16 mouse cellular contexts compared by ENCODE assay signal in genomic region chr9:64794448-64795420, GRCm38 (mm10). TPM values are rescaled to one million over a fixed set of nuclear protein-coding genes. Genes with fewer than 3 reads are reported as not detected.
A peak's percentile ranks its signal among the peaks of the same experiment; 100 is the strongest.
DNase-seq lines count a peak whose midpoint lies in the region; ATAC-seq and TF ChIP-seq lines count a peak whose summit lies in the region.
"Had no signal": no experiment of that assay in that cellular context is flagged by ENCODE, and none has a peak within 500 bp of the region (broad histone marks: within the 10 kb centered on the region; RNA-seq: fewer than 3 reads in every experiment).

No protein-coding gene starts in this region.

- DNase-seq in limb, embryonic 10.5 days (ENCODE audit: low spot score): no peak
- no peak for DNase-seq in natural killer cell, adult 2 months (ENCODE audit: low spot score in 2 of 2)
- no peak for DNase-seq in left cerebral cortex, adult 9 months (ENCODE audit: low spot score in 2 of 2)
- DNase-seq: cerebellum, adult 9-11 months; heart, adult 2 months; right cerebral cortex, postnatal 4 days; thymus, adult 2 months had no signal

- H3K4me3 ChIP-seq in limb, embryonic 12.5 days (replicated peaks): no peak overlapping the region
- H3K4me3 ChIP-seq in limb, embryonic 10.5 days: no peak overlapping the region
- H3K4me3 ChIP-seq in embryonic fibroblast, embryonic 13.5 days (ENCODE audit: insufficient read depth, low read length): no peak overlapping the region
- H3K4me3 ChIP-seq in liver, embryonic 16.5 days (ENCODE audit: low read depth, low read length): no peak overlapping the region
- H3K4me3 ChIP-seq in forebrain, embryonic 16.5 days (replicated peaks; ENCODE audit: low read length): no peak overlapping the region
- H3K4me3 ChIP-seq: embryonic facial prominence, embryonic 12.5 days; heart, adult 2 months; hindbrain, embryonic 15.5 days; kidney, embryonic 15.5 days; midbrain, embryonic 15.5 days had no signal

- ATAC-seq in limb, embryonic 12.5 days (ENCODE audit: insufficient number of reproducible peaks, insufficient read depth, low FRiP score, low TSS enrichment, low read depth): no peak
- ATAC-seq in liver, embryonic 16.5 days (ENCODE audit: low read depth): no peak
- ATAC-seq in megakaryocyte, adult 5-6 weeks (ENCODE audit: poor library complexity, severe bottlenecking): peak; percentile 51
- no peak for ATAC-seq in forebrain, embryonic 16.5 days
- ATAC-seq: midbrain, embryonic 15.5 days had no signal

- no peaks in the 10 kb centered on the region for H3K9me3 ChIP-seq in limb, embryonic 12.5 days
- no peaks in the 10 kb centered on the region for H3K9me3 ChIP-seq in limb, embryonic 10.5 days (replicated peaks)
- no peaks in the 10 kb centered on the region for H3K9me3 ChIP-seq in liver, embryonic 16.5 days (replicated peaks; ENCODE audit: control insufficient read depth, low read length)
- H3K9me3 ChIP-seq in forebrain, embryonic 16.5 days (ENCODE audit: control insufficient read depth, low read length): no peaks in the 10 kb centered on the region
- H3K9me3 ChIP-seq: embryonic facial prominence, embryonic 12.5 days; hindbrain, embryonic 15.5 days; kidney, embryonic 15.5 days; midbrain, embryonic 15.5 days had no signal

- no peak overlapping the region for H3K4me2 ChIP-seq in limb, embryonic 12.5 days
- no peak overlapping the region for H3K4me2 ChIP-seq in liver, embryonic 16.5 days (ENCODE audit: low read depth, low read length)
- no peak overlapping the region for H3K4me2 ChIP-seq in forebrain, embryonic 16.5 days (ENCODE audit: low read length)
- H3K4me2 ChIP-seq: embryonic facial prominence, embryonic 12.5 days; hindbrain, embryonic 15.5 days; kidney, embryonic 15.5 days; midbrain, embryonic 15.5 days had no signal

- H3K27me3 ChIP-seq in limb, embryonic 12.5 days: no peaks in the 10 kb centered on the region
- H3K27me3 ChIP-seq in limb, embryonic 10.5 days (ENCODE audit: low read depth, poor library complexity, severe bottlenecking): no peaks in the 10 kb centered on the region
- no peaks in the 10 kb centered on the region for H3K27me3 ChIP-seq in liver, embryonic 16.5 days (ENCODE audit: control insufficient read depth, insufficient read depth, low read depth, low read length)
- no peaks in the 10 kb centered on the region for H3K27me3 ChIP-seq in forebrain, embryonic 16.5 days (replicated peaks; ENCODE audit: control insufficient read depth, insufficient read depth, low read length)
- H3K27me3 ChIP-seq: embryonic facial prominence, embryonic 12.5 days; hindbrain, embryonic 15.5 days; kidney, embryonic 15.5 days; midbrain, embryonic 15.5 days had no signal

- TF ChIP-seq CTCF in embryonic fibroblast, embryonic 13.5 days (IDR thresholded peaks at IDR 0.05; ENCODE audit: borderline replicate concordance, insufficient read depth, low read length): no peak

- no peak for TF ChIP-seq POLR2A in embryonic fibroblast, embryonic 13.5 days (IDR thresholded peaks at IDR 0.05; ENCODE audit: low read depth, low read length)

- H3K36me3 ChIP-seq in limb, embryonic 12.5 days: no peaks in the 10 kb centered on the region
- H3K36me3 ChIP-seq in limb, embryonic 10.5 days: no peaks in the 10 kb centered on the region
- H3K36me3 ChIP-seq in liver, embryonic 16.5 days (ENCODE audit: control insufficient read depth, insufficient read depth): no peaks in the 10 kb centered on the region
- no peaks in the 10 kb centered on the region for H3K36me3 ChIP-seq in forebrain, embryonic 16.5 days (ENCODE audit: control insufficient read depth, insufficient read depth)
- H3K36me3 ChIP-seq: embryonic facial prominence, embryonic 12.5 days; hindbrain, embryonic 15.5 days; kidney, embryonic 15.5 days; midbrain, embryonic 15.5 days had no signal

- H3K4me1 ChIP-seq in limb, embryonic 12.5 days (replicated peaks): 0 out of 2 replicates have a peak, but pooled peaks cover 3% of the 10 kb centered on the region
- peaks cover 4% of the 10 kb centered on the region; the same call in 1 of the 2 replicates for H3K4me1 ChIP-seq in limb, embryonic 10.5 days
- H3K4me1 ChIP-seq in embryonic fibroblast, embryonic 13.5 days (ENCODE audit: control insufficient read depth, insufficient read depth, low read length): peaks cover 11% of the 10 kb centered on the region
- peaks cover 65% of the 10 kb centered on the region for H3K4me1 ChIP-seq in liver, embryonic 16.5 days (ENCODE audit: control insufficient read depth, low read depth, low read length)
- peaks cover 4% of the 10 kb centered on the region; the same call in 1 of the 2 replicates for H3K4me1 ChIP-seq in forebrain, embryonic 16.5 days (replicated peaks; ENCODE audit: control insufficient read depth, insufficient read depth, low read length)
- H3K4me1 ChIP-seq: embryonic facial prominence, embryonic 12.5 days; hindbrain, embryonic 15.5 days; kidney, embryonic 15.5 days; midbrain, embryonic 15.5 days had no signal

- 46% methylated on average over 6 of the region's 6 CpGs for WGBS in limb, embryonic 12.5 days
- WGBS in limb, embryonic 10.5 days: 62% methylated on average over 6 of the region's 6 CpGs
- WGBS in liver, embryonic 16.5 days (ENCODE audit: insufficient replicate concordance): 82% methylated on average over 6 of the region's 6 CpGs
- whole genome bisulfite sequencing in forebrain, embryonic 16.5 days: 89% methylated on average over 6 of the region's 6 CpGs

- 0 out of 2 replicates have a peak overlapping the region, but pooled peaks have one; percentile 25 for H3K27ac ChIP-seq in limb, embryonic 12.5 days
- no peak overlapping the region for H3K27ac ChIP-seq in limb, embryonic 10.5 days
- peak overlapping the region; percentile 34 for H3K27ac ChIP-seq in embryonic fibroblast, embryonic 13.5 days (ENCODE audit: insufficient read depth, low read length)
- H3K27ac ChIP-seq in liver, embryonic 16.5 days (ENCODE audit: low read length): peak overlapping the region; percentile 99
- H3K27ac ChIP-seq in forebrain, embryonic 16.5 days (ENCODE audit: low read length): no peak overlapping the region
- H3K27ac ChIP-seq: embryonic facial prominence, embryonic 12.5 days; heart, adult 2 months; hindbrain, embryonic 15.5 days; kidney, embryonic 15.5 days; midbrain, embryonic 15.5 days had no signal

- no peak overlapping the region for H3K9ac ChIP-seq in limb, embryonic 12.5 days (replicated peaks)
- peak overlapping the region; percentile 56; the same call in 1 of the 2 replicates for H3K9ac ChIP-seq in liver, embryonic 16.5 days (ENCODE audit: low read depth, low read length)
- H3K9ac ChIP-seq in forebrain, embryonic 16.5 days (replicated peaks; ENCODE audit: low read depth, low read length): no peak overlapping the region
- H3K9ac ChIP-seq: embryonic facial prominence, embryonic 12.5 days; hindbrain, embryonic 15.5 days; kidney, embryonic 15.5 days; midbrain, embryonic 15.5 days had no signal

RNA-seq across cellular contexts. Expression of gene Dennd4a, which starts 16.4 kb away (rescaled TPM):
- polyA plus RNA-seq in limb, embryonic 12.5 days (2016; fragmentation: Nextera tagmentation; extraction: Ambion mirVana): 8.4 and 9.2 TPM in 2 replicates
- polyA plus RNA-seq in limb, embryonic 10.5 days (2016; fragmentation: Nextera tagmentation; extraction: Ambion mirVana): 5.3 and 7.9 TPM in 2 replicates
- polyA plus RNA-seq in embryonic fibroblast, embryonic 13.5 days (2011; ENCODE audit: insufficient read length, low read depth, missing spikeins): 34.8 and 51.0 TPM in 2 replicates
- 40.8 and 42.3 TPM in 2 replicates for polyA plus RNA-seq in liver, embryonic 16.5 days (2015; fragmentation: Nextera tagmentation; extraction: Ambion mirVana)
- 48.2 and 50.2 TPM in 2 replicates for total RNA-seq in megakaryocyte, adult 5-6 weeks (2015)
- total RNA-seq in megakaryocyte, adult 5-6 weeks (2017): 33.3 and 47.0 TPM in 2 replicates
- 9.7 and 11.6 TPM in 2 replicates for polyA plus RNA-seq in forebrain, embryonic 16.5 days (2015; fragmentation: Nextera tagmentation; extraction: Ambion mirVana)

RNA-seq across cellular contexts. Expression of gene Rab11a, which starts 57.2 kb away (rescaled TPM):
- polyA plus RNA-seq in limb, embryonic 12.5 days (2016; fragmentation: Nextera tagmentation; extraction: Ambion mirVana): 236 and 252 TPM in 2 replicates
- 202 and 211 TPM in 2 replicates for polyA plus RNA-seq in limb, embryonic 10.5 days (2016; fragmentation: Nextera tagmentation; extraction: Ambion mirVana)
- polyA plus RNA-seq in embryonic fibroblast, embryonic 13.5 days (2011; ENCODE audit: insufficient read length, low read depth, missing spikeins): 318 and 370 TPM in 2 replicates
- polyA plus RNA-seq in liver, embryonic 16.5 days (2015; fragmentation: Nextera tagmentation; extraction: Ambion mirVana): 198 and 207 TPM in 2 replicates
- 249 and 281 TPM in 2 replicates for total RNA-seq in megakaryocyte, adult 5-6 weeks (2015)
- 144 and 161 TPM in 2 replicates for total RNA-seq in megakaryocyte, adult 5-6 weeks (2017)
- polyA plus RNA-seq in forebrain, embryonic 16.5 days (2015; fragmentation: Nextera tagmentation; extraction: Ambion mirVana): 396 and 403 TPM in 2 replicates

Comparison
In these comparisons a context has a peak if more than half of its experiments do, and no peak if none do; other contexts are left out.
1. H3K27ac ChIP-seq: peak in limb, embryonic 12.5 days (single experiment), embryonic fibroblast, embryonic 13.5 days (single experiment) and liver, embryonic 16.5 days (single experiment); none in limb, embryonic 10.5 days (single experiment) and forebrain, embryonic 16.5 days (single experiment).